Mouse (Mus musculus) small intestine, adult 2 months (tissue): ENCODE measurements at regions not wholly inside any gene's neighbourhood (a gene's known extent, or its start where the extent isn't known, plus 50 kb on each side); places are given as distances from the start of the nearest gene placed in this dataset.
"Not testable (repeated sequence)": the region's sequence is repeated elsewhere in the genome, so short reads cannot be mapped to it uniquely, and the experiment has no call there.

Experiments used
- H3K27ac ChIP-seq: fragments of 200-500 bp; 2 replicates; pipeline ENCODE4 v1.5.1; 2012; ENCODE audit warnings: low read depth, low read length, control low read depth, inconsistent platforms; ENCODE audit not compliant: insufficient read depth
- H3K27me3 ChIP-seq: fragments of 200-500 bp; 2 replicates; pipeline ENCODE4 v1.6.1; 2012; ENCODE audit warnings: mild to moderate bottlenecking, moderate library complexity, low read length, inconsistent platforms; ENCODE audit not compliant: control insufficient read depth, insufficient read depth
- H3K36me3 ChIP-seq: fragments of 200-500 bp; 2 replicates; pipeline ENCODE4 v1.6.1; 2012; ENCODE audit warnings: mild to moderate bottlenecking, low read length, control low read depth, inconsistent platforms; ENCODE audit not compliant: control insufficient read depth, insufficient read depth
- H3K4me1 ChIP-seq: fragments of 200-500 bp; 2 replicates; pipeline ENCODE4 v1.6.1; 2012; ENCODE audit warnings: low read length, inconsistent platforms, mixed read lengths; ENCODE audit not compliant: control insufficient read depth, insufficient read depth, insufficient read length
- H3K4me3 ChIP-seq: fragments of 200-500 bp; 2 replicates; pipeline ENCODE4 v1.5.1; 2012; ENCODE audit warnings: low read depth, mild to moderate bottlenecking, control low read depth, inconsistent platforms, low read length, moderate library complexity
- CTCF ChIP-seq: fragments of 200-500 bp; IDR thresholded peaks from 2 replicates; pipeline ENCODE4 v1.5.1; 2012; ENCODE audit warnings: low read depth, mild to moderate bottlenecking, control low read depth, inconsistent platforms, low read length, moderate library complexity, mixed read lengths; ENCODE audit not compliant: insufficient replicate concordance, insufficient read length; ENCODE audit errors: extremely low read depth
- POLR2A ChIP-seq: fragments of 200-500 bp; IDR thresholded peaks from 2 replicates; pipeline ENCODE4 v1.6.1; 2012; ENCODE audit warnings: low read depth, mild to moderate bottlenecking, control low read depth, inconsistent platforms, low read length, moderate library complexity
- WGBS: fragments of 180-500 bp; shearing (Covaris S2); methylation state at CpG from one replicate; pipeline ENCODE4 v1.1.7; 2018; 5-methylcytosine and 5-hydroxymethylcytosine counted together

DNA sequence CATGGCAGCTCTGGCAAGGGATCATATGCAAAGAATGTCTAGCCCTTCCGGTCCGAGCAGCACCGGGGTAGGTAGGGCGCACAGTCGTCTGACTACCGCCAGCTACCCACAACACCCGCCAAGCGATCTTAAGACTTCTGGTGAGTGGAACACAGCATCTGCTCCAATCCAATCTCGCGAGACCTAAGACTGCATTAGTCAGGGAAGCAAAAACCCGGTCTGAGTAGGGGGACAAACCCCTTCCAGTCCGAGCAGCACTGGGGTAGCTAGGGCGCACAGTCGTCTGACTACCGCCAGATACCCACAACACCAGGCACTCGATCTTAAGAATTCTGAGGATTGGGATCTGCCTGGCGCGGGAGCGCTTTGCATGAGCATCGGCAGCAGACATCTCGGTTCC lies 57.1 kb downstream of the Nap1l2 start:
- WGBS = 64% methylated on average over 21 of the region's 21 CpGs
- not testable (repeated sequence) for H3K36me3 ChIP-seq, H3K4me1 ChIP-seq, H3K4me3 ChIP-seq, H3K27me3 ChIP-seq, H3K27ac ChIP-seq

DNA sequence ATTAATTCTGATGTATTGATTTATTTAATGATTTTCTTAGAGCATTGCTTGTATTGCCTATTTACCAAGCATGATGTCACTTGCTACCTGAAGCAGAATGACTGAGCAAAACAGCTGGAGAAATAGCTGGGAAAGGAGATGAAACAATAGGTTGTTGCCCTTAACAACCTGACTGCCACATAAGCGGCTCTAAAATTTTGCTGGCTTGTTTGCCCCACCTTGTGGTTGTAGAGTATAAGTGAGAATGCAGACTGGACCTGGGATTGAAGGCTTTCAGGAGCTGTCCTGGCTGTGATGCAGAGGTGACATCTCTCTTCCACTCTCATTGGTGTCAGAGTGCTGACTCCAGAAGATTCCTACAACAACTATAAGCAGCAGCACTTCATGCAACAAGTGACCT lies 77.3 kb downstream of the Nap1l2 start:
- Histone ChIP-seq H3K36me3 (no peaks in the 10 kb centered on the region), H3K27me3 (no peaks in the 10 kb centered on the region), H3K27ac (no peak overlapping the region), H3K4me1 (no peaks in the 10 kb centered on the region), H3K4me3 (no peak overlapping the region)
- no peak for TF ChIP-seq POLR2A
- no peak for TF ChIP-seq CTCF
- 15% methylated on average over 1 of the region's 1 CpGs for WGBS

DNA sequence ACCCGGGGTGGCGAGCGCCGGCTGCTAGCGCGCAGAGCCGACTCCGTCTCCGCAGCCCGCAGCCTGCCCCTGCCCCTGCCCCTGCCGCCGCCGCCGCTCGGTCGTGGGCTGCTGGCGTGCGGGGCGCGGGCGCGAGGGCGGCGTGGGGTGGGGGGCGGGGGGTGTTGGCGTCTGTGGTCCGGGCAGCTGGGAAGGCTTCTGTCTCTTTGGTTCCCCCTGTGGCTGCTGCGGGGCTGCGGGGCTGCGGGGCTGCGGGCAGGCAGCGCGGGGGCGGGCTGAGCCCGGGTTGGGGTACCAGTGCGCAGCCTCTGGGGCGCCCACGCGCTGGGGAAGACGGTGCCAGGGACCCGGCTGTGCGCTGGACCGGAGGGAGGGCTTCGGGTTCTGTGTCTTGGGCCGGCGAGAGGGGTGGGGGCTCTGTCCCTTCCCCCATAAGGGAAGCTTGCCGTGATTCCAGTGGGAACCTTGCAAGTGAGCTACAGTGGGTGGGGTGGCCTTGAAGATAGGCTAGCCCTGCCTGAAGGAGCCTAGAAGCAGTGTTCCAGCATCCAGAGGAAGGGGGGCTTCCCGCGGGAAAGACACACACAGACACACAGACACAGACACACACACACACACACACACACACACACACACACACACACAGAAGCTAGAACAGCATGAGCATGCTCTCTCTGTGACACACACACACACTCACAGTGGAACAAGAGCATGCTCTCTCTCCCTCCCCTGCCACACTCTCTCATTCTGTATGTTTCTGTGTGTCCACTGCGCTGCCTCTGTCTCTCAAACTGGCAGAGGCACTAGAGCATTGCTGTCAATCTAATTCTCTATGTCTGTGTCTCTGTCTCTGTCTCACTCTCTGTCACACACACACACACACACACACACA lies 118.5 kb downstream of the Nap1l2 start:
- H3K4me3 ChIP-seq, H3K27me3 ChIP-seq, H3K27ac ChIP-seq, H3K36me3 ChIP-seq, H3K4me1 ChIP-seq: not testable (repeated sequence)
- WGBS = 14% methylated on average over 2 of the region's 50 CpGs

DNA sequence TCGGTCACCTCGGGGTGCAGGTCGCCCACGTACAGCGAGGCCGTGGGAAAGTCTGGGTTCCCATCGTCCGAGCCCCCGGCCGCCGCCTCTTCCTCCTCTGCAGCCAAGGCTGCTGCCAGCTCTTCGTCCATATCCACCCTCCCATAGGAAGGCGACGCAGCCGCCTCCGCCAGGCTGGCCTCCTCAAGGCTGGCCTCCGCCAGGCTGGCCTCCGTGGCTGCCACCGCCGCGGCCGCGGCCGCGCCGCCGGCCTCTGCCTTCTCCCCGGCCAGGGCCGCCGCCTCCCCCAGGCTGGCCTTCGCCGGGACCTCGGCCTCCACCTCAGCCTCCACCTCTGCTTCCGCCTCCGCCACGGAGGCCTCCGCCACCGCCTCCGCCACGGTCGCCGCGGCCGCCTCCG lies 119.3 kb downstream of the Nap1l2 start:
- no CpG with 5 or more reads among the region's 45 CpGs for WGBS
- not testable (repeated sequence) for H3K27ac ChIP-seq, H3K4me1 ChIP-seq, H3K36me3 ChIP-seq, H3K27me3 ChIP-seq, H3K4me3 ChIP-seq

DNA sequence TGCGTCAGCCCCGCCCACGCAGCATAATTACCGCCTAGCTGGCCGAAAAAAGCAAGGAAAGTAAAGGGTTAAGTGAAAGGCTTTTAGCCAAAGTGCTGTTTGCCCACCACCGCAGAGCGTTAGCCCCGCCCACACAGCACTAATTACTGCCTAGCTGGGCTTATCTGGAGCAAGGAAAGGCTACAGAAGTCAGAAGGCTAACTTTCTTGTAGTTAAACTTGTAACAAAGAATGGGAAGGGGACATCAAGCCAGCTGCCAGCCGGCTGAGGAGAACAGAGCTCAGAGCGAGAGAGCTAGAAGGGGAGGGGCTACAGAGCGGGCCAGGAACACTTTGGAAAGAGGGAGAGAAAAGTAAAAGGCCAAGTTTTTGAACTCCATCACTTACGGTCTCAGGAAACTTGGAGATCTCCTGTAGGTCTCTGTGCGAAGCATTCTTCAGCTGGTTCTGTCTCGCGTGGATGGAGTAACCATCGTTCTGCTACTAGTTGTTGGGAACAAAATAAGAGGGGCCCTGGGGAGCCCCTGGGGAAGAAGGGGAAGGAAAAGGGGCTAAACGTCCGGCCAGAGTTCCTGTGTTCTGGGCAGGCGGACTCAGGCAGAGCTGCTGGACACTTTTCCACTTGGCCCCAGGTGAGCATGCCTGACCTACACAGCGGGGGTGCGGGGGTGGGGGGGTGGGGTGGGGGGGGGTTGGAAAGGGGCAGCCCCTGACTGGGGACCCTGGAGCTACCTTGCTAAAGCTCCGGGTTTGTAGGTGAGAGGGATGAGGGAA lies 98.3 kb downstream of the 1700018G05Rik start:
- no peaks in the 10 kb centered on the region for H3K27me3 ChIP-seq
- no peaks in the 10 kb centered on the region for H3K36me3 ChIP-seq
- TF ChIP-seq CTCF (no peak), POLR2A (no peak)
- 11% methylated on average over 20 of the region's 22 CpGs for WGBS
- no peaks in the 10 kb centered on the region for H3K4me1 ChIP-seq
- no peak overlapping the region for H3K27ac ChIP-seq
- peak overlapping the region; percentile 21; the same call in 1 of the 2 replicates for H3K4me3 ChIP-seq

DNA sequence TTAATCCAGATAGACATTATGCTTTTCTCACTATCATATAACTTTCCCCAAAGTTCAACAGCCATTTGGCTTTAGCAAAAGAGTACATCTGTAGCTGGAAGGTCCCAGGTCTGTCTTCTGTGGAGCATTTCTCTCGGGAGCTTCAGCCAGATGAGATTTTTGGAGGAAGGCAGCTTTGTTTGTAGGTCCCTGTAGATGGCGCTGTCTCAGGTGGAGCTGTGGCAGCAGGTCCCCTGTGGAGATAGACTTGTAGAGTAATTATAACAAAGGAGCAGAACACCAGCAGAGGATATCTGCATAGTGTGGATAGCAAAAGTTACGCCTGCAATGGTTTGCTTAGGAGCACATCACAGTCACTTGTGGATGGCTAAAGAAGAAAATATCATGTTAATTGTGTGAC lies 97.3 kb downstream of the 1700018G05Rik start:
- not testable (repeated sequence) for H3K27me3 ChIP-seq
- 20% methylated on average over 3 of the region's 3 CpGs for WGBS

DNA sequence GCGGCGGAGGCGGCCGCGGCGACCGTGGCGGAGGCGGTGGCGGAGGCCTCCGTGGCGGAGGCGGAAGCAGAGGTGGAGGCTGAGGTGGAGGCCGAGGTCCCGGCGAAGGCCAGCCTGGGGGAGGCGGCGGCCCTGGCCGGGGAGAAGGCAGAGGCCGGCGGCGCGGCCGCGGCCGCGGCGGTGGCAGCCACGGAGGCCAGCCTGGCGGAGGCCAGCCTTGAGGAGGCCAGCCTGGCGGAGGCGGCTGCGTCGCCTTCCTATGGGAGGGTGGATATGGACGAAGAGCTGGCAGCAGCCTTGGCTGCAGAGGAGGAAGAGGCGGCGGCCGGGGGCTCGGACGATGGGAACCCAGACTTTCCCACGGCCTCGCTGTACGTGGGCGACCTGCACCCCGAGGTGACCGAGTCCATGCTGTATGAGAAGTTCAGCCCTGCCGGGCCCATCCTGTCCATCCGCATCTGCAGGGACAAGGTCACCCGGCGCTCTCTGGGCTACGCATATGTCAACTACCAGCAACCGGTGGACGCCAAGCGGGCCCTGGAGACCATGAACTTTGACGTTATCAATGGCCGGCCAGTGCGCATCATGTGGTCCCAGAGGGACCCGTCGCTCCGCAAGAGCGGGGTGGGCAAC lies 85.4 kb downstream of the 1700018G05Rik start:
- H3K36me3 ChIP-seq, H3K4me1 ChIP-seq, H3K27ac ChIP-seq, H3K27me3 ChIP-seq, H3K4me3 ChIP-seq: not testable (repeated sequence)
- no CpG with 5 or more reads among the region's 61 CpGs for WGBS

More for the DNA sequence above, 97.3 kb downstream of the 1700018G05Rik start:
- not testable (repeated sequence) for H3K27ac ChIP-seq, H3K4me1 ChIP-seq, H3K4me3 ChIP-seq, H3K36me3 ChIP-seq

DNA sequence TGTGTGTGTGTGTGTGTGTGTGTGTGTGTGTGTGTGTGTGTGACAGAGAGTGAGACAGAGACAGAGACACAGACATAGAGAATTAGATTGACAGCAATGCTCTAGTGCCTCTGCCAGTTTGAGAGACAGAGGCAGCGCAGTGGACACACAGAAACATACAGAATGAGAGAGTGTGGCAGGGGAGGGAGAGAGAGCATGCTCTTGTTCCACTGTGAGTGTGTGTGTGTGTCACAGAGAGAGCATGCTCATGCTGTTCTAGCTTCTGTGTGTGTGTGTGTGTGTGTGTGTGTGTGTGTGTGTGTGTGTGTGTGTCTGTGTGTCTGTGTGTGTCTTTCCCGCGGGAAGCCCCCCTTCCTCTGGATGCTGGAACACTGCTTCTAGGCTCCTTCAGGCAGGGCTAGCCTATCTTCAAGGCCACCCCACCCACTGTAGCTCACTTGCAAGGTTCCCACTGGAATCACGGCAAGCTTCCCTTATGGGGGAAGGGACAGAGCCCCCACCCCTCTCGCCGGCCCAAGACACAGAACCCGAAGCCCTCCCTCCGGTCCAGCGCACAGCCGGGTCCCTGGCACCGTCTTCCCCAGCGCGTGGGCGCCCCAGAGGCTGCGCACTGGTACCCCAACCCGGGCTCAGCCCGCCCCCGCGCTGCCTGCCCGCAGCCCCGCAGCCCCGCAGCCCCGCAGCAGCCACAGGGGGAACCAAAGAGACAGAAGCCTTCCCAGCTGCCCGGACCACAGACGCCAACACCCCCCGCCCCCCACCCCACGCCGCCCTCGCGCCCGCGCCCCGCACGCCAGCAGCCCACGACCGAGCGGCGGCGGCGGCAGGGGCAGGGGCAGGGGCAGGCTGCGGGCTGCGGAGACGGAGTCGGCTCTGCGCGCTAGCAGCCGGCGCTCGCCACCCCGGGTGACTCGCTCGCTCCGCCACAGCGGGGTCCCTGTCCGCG lies 84.4 kb downstream of the 1700018G05Rik start:
- not testable (repeated sequence) for H3K4me1 ChIP-seq, H3K4me3 ChIP-seq, H3K36me3 ChIP-seq, H3K27me3 ChIP-seq, H3K27ac ChIP-seq
- no CpG with 5 or more reads among the region's 56 CpGs for WGBS

DNA sequence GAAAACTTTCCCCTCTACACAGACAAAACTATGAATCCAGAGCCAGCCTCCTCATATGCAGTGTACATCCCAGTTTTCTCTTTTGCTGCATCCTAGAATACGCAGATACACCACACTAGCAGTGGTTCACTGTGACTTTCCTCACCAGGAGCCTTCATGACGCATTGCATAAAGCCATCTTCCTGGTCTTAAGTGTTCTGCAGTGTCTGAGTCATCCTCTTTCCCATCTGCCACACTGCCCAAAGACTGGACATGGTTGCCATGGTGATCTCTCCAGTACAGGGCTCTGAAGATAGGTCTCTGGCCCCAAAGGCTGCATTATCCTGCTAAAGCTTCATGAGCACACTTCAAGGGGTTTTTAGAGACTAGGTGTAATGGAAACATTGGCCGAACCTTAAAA lies 65.8 kb downstream of the 1700018G05Rik start:
- H3K27ac ChIP-seq, H3K4me3 ChIP-seq, H3K36me3 ChIP-seq, H3K27me3 ChIP-seq, H3K4me1 ChIP-seq: not testable (repeated sequence)
- WGBS = 94% methylated on average over 1 of the region's 3 CpGs
